Mouse (Mus musculus) lung, postnatal 0 days (tissue): Measurements from ENCODE around the gene Ddost. TPM values are rescaled to one million over a fixed set of nuclear protein-coding genes. Genes with fewer than 3 reads are reported as not detected.
"Not testable (repeated sequence)": the region's sequence is repeated elsewhere in the genome, so short reads cannot be mapped to it uniquely, and the experiment has no call there.

Experiments
- ATAC-seq: fragments of 200-750 bp; cut with Nextera tagmentation; 2 replicates; pipeline ENCODE4 v1.8.0; 2017; ENCODE audit warnings: moderate library complexity
- DNase-seq: peaks from one replicate; pipeline ENCODE4 v3.0.0-alpha.2; 2016; ENCODE audit warnings: low spot score
- H3K27ac ChIP-seq: fragments of 300-500 bp; sonication (generic); 2 replicates; pipeline ENCODE4 v1.5.1; 2014; ENCODE audit warnings: antibody characterized with exemption, mild to moderate bottlenecking, low read length, mixed read lengths
- H3K27me3 ChIP-seq: fragments of 300-500 bp; sonication (generic); replicated peaks from 2 replicates; pipeline ENCODE4 v1.6.1; 2014; ENCODE audit warnings: low read length, mixed read lengths; ENCODE audit not compliant: insufficient read depth
- H3K36me3 ChIP-seq: fragments of 300-500 bp; sonication (generic); 2 replicates; pipeline ENCODE4 v1.6.1; 2014; ENCODE audit warnings: low read length, mixed read lengths; ENCODE audit not compliant: insufficient read depth
- H3K4me1 ChIP-seq: fragments of 300-500 bp; sonication (generic); 2 replicates; pipeline ENCODE4 v1.6.1; 2014; ENCODE audit warnings: antibody characterized with exemption, low read depth, low read length, mixed read lengths; ENCODE audit not compliant: insufficient read depth
- H3K4me2 ChIP-seq: fragments of 300-500 bp; sonication (generic); replicated peaks from 2 replicates; pipeline ENCODE4 v1.6.1; 2014; ENCODE audit warnings: low read depth, mild to moderate bottlenecking, low read length, moderate library complexity, mixed read lengths
- H3K4me3 ChIP-seq: fragments of 300-500 bp; sonication (generic); 2 replicates; pipeline ENCODE4 v1.5.1; 2014; ENCODE audit warnings: low read depth, low read length
- H3K9ac ChIP-seq: fragments of 300-500 bp; sonication (generic); replicated peaks from 2 replicates; pipeline ENCODE4 v1.6.1; 2014; ENCODE audit warnings: low read depth, mild to moderate bottlenecking
- H3K9me3 ChIP-seq: fragments of 300-500 bp; sonication (generic); 2 replicates; pipeline ENCODE4 v1.6.1; 2016; ENCODE audit warnings: low read length, mixed read lengths
- CTCF ChIP-seq: IDR thresholded peaks from 2 replicates; pipeline ENCODE4 v1.5.1; 2016; ENCODE audit warnings: antibody characterized with exemption, mild to moderate bottlenecking
- EP300 ChIP-seq: IDR thresholded peaks from 2 replicates; pipeline ENCODE4 v1.6.1; 2016; ENCODE audit warnings: antibody characterized with exemption, mild to moderate bottlenecking, control low read depth
- WGBS: fragments of 180-500 bp; shearing (Covaris S2); extraction: QIAGEN DNeasy Blood & Tissue Kit; methylation state at CpG from one replicate; pipeline ENCODE4 v1.1.7; 2014; 5-methylcytosine and 5-hydroxymethylcytosine counted together
- polyA plus RNA-seq: library from polyadenylated mRNA; unstranded; fragments of >200 nt; fragmentation: Nextera tagmentation; extraction: Ambion mirVana; gene quantifications from 2 replicates; pipeline ENCODE4 v1.2.1, GENCODE M21; 2015

Gene Ddost
- polyA plus RNA-seq, 1 experiment from 2014 or later, result 195 TPM

GRCm38 (mm10) chr4:138322692-138323091 is 18.2 kb downstream of the Ddost start:
- DNase-seq (no peak), ATAC-seq (no peak)
- Histone ChIP-seq H3K4me1 (no peaks in the 10 kb centered on the region; the same call in 1 of the 2 replicates), H3K27ac (no peak overlapping the region), H3K27me3 (no peaks in the 10 kb centered on the region), H3K9ac (no peak overlapping the region), H3K4me3 (no peak overlapping the region), H3K4me2 (no peak overlapping the region), H3K36me3 (no peaks in the 10 kb centered on the region), H3K9me3 (no peaks in the 10 kb centered on the region)
- 55% methylated on average over 4 of the region's 4 CpGs for WGBS
- TF ChIP-seq EP300 (no peak), CTCF (no peak)

GRCm38 (mm10) chr4:138323753-138324152 is 19.2 kb downstream of the Ddost start:
- Histone ChIP-seq H3K9ac (no peak overlapping the region), H3K4me3 (no peak overlapping the region), H3K9me3 (no peaks in the 10 kb centered on the region), H3K36me3 (no peaks in the 10 kb centered on the region), H3K4me1 (no peaks in the 10 kb centered on the region; the same call in 1 of the 2 replicates), H3K27ac (peak overlapping the region; percentile 43; the same call in 1 of the 2 replicates), H3K4me2 (0 out of 2 replicates have a peak overlapping the region, but pooled peaks have one; percentile 5), H3K27me3 (no peaks in the 10 kb centered on the region)
- WGBS, result 38% methylated on average over 4 of the region's 4 CpGs
- ATAC-seq (no peak), DNase-seq (no peak)
- TF ChIP-seq EP300 (no peak), CTCF (no peak)

DNA sequence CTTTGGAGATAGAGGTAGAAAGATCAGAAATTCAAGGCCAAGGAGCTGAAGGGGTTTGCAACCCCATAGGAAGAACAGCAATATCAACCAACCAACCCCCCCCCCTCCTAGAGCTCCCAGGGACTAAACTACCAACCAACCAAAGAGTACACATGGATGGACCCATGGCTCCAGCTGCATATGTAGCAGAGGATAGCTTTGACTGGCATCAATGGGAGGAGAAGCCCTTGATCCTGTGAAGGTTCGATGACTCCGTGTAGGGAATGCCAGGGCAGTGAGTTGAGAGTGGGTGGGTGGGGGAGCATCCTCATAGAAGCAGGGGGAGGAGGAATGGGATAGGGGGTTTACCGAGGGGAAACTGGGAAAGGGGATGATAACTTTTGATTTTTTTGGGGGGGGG is 19.9 kb downstream of the Ddost start:
- Histone ChIP-seq H3K27me3 (no peaks in the 10 kb centered on the region), H3K36me3 (no peaks in the 10 kb centered on the region), H3K9ac (no peak overlapping the region), H3K9me3 (no peaks in the 10 kb centered on the region), H3K4me2 (no peak overlapping the region), H3K4me3 (no peak overlapping the region), H3K27ac (peak overlapping the region; percentile 100; the same call in 1 of the 2 replicates), H3K4me1 (no peaks in the 10 kb centered on the region; the same call in 1 of the 2 replicates)
- WGBS, result 91% methylated on average over 3 of the region's 3 CpGs
- ATAC-seq (no peak), DNase-seq (no peak)
- TF ChIP-seq CTCF (no peak), EP300 (no peak)

- ATAC-seq (peak; percentile 95), DNase-seq (peak; percentile 99)
- no peaks in the 10 kb centered on the region; the same call in 1 of the 2 replicates for H3K4me1 ChIP-seq
- peak; percentile 94 for TF ChIP-seq EP300
- TF ChIP-seq CTCF, result no peak
- H3K27ac ChIP-seq, result peak overlapping the region; percentile 100
- no peaks in the 10 kb centered on the region for H3K9me3 ChIP-seq
- peak overlapping the region; percentile 64 for H3K4me2 ChIP-seq
- H3K4me3 ChIP-seq, result peak overlapping the region; percentile 98
- H3K9ac ChIP-seq, result peak overlapping the region; percentile 100
- no peaks in the 10 kb centered on the region for H3K27me3 ChIP-seq
- no peaks in the 10 kb centered on the region for H3K36me3 ChIP-seq
- WGBS, result under 1% methylated on average over 37 of the region's 45 CpGs
Observed at GRCm38 (mm10) chr4:138325466-138326076, 21.0 kb downstream of the Ddost start.

GRCm38 (mm10) chr4:138326077-138326695 is 21.7 kb downstream of the Ddost start, which contains the start of gene Pink1:
Pink1 (minus strand) TSS chr4:138326307.
- Histone ChIP-seq H3K4me3 (peak within 1 kb of the TSS; percentile 98), H3K27me3 (no peaks in the 10 kb centered on the region), H3K27ac (peak within 1 kb of the TSS; percentile 100), H3K9me3 (no peaks in the 10 kb centered on the region), H3K9ac (peak within 1 kb of the TSS; percentile 100), H3K4me2 (peak within 1 kb of the TSS; percentile 64), H3K36me3 (no peaks in the 10 kb centered on the region), H3K4me1 (no peaks in the 10 kb centered on the region; the same call in 1 of the 2 replicates)
- peak; percentile 78 for ATAC-seq
- DNase-seq, result peak; percentile 94
- TF ChIP-seq CTCF, result peak; percentile 95
- TF ChIP-seq EP300, result no peak
- 3% methylated on average over 40 of the region's 41 CpGs for WGBS

- not testable (repeated sequence) for H3K27ac ChIP-seq
- 60% methylated on average over 7 of the region's 12 CpGs for WGBS
Observed at GRCm38 (mm10) chr4:138327155-138327554, 22.6 kb downstream of the Ddost start.

More at GRCm38 (mm10) chr4:138327155-138327554, 22.6 kb downstream of the Ddost start:
- H3K9me3 ChIP-seq, H3K27me3 ChIP-seq, H3K4me2 ChIP-seq, DNase-seq, H3K4me1 ChIP-seq, H3K36me3 ChIP-seq, H3K4me3 ChIP-seq, ATAC-seq, H3K9ac ChIP-seq: not testable (repeated sequence)
